Mouse (Mus musculus) frontal cortex, adult (tissue): ENCODE results near the gene Tex44.

Source experiments
- ATAC-seq: cut with Nextera tagmentation; 2 replicates; pipeline ENCODE4 v1.9.2; 2017; ENCODE audit warnings: mild to moderate bottlenecking, moderate library complexity, mixed read lengths; ENCODE audit not compliant: low TSS enrichment

The Tex44 gene

DNA sequence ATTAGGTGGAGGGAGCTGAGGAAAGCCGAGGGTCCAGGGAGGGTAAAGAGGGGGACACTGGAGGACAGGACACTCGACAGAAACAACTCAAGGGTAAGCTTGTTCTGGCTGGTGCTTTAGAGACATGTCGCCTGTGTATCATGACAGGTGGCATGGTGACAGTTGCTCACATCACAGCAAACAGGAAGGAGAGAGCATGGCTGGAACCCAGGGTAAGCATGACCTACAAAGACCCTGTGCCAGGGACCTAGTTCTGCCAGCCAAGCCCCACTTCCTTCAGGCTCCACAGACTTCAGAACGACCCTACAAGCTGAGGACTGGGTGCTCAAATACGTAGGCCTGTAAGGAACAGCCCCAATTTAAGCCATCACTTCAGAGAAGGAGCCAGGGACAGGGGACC is 2.2 kb upstream of the Tex44 start:
- no peak for ATAC-seq

DNA sequence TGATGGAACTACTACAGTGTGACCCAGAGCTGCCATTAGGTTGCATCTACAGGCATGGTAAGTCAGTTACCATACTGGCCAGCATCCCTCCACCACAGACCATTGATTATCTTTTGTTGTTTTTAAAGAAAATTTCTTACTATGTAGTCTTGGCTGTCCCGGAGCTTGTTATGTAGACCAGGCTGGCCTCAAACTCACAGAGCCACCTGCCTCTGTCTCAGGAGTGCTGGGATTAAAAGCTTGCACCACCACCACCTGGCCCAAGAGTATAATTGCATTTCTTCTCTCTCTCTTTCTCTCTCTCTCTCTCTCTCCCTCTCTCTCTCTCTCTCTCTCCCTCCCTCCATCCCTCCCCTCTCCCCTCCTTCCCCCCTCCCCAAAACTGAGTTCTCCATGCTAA is 1.8 kb upstream of the Tex44 start:
- no peak for ATAC-seq

DNA sequence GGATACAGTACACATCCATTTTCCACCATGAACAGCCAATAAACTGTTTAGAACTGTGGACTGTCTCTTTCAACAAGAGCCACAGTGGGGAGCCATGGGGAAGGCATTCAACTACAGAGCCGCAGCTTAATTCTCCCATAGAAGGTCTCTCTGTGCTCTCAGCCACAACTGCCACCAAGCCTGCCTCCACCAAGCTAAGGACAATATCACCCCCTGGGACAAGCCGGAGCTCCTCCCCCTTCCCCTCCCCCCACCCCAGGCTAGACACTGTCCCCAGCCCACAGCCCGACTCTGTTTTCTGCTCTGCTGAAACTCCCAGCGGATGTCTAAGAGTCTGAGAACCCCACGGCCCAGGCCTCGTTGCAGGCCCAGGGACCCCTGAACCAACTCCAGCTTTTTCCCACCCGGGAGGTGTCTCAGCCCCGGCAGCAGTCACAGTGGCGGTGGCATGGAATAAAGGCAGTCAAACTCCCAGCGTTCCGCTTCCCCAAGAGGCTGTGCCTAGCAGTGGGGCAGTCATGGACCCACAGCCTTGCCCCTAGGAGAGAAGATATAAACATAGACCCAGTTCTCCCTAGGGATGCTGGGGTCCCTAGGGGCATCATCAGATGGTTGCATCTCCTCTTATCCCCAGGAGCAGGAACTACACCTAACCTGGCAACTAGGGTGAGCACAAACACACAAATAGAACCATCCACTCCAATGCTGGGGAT is 1.1 kb upstream of the Tex44 start:
- no peak for ATAC-seq

DNA sequence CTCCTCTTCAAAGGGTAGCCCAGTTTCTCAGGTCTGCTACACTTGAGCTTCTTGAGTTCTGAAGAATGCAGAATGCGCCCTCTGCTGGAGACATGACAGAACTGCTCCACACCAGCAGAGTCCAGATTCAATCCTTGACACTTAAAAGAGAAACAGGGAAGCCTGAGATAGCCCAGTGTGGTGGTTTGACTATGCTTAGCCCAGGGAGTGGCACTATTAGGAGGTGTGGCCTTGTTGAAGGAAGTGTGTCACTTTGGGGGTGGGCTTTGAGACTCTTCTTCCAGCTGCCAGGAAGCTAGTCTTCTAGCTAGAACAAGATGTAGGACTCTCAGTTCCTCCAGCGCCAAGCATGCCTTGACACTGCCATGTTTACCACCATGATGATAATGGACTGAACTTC is 3.9 kb downstream of the Tex44 start:
- peak; percentile 53 for ATAC-seq

DNA sequence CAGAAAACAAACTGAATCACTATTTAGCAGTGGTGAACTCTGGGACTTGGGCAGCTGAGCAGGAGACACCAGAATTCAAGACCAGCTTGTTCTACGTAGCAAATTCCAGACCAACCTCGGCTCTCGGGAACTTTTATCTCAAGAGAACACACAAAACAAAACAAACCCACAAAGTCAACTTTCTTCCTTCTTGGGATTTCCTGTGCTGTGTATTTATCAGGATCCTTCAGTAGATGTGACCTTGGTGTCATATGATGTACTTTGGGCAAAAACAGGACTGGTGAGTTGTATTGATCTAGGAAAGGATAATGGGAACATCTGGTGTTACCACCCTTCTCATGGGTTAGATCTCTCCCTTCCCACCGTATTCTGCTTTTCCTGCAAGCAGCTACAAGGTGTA is 6.6 kb downstream of the Tex44 start:
- ATAC-seq: no peak

DNA sequence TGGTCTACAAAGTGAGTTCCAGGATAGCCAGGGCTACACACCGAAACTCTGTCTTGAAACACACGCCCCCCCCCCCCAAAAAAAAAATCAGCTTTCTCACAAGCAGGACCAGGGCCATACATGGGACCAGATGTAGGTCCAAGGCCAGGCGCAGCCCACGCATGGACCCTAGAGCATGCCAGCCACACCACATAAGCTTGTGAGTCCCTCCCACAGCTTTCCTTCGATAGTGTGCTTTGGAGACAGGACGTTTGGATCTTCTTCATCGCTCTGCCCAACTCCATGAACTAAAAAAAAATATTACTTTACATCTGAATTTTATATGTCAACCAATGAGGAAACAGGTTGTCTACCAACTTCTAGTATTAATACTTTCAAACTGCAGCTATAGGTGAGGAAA is 7.2 kb downstream of the Tex44 start:
- no peak for ATAC-seq

DNA sequence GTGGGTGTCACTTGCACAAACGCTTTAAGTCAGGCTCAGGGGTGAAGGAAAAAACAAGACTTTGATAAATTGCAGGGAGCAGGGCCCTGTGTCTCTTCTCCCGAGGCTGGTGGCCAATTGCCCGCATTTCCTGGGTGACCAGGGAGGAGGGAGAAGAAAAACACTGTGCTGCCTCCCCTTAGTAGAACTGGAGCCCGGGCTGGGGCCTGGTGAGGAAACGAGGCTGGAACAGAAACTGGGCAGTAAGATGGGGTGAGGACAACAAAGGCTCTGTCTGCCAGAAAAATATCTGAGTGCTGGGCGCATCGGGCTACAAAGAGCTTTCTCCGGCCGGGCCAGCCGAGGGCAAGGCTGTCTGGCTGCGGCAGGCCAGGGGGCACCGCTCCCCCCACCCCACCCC is 7.9 kb downstream of the Tex44 start:
- ATAC-seq: peak; percentile 38

DNA sequence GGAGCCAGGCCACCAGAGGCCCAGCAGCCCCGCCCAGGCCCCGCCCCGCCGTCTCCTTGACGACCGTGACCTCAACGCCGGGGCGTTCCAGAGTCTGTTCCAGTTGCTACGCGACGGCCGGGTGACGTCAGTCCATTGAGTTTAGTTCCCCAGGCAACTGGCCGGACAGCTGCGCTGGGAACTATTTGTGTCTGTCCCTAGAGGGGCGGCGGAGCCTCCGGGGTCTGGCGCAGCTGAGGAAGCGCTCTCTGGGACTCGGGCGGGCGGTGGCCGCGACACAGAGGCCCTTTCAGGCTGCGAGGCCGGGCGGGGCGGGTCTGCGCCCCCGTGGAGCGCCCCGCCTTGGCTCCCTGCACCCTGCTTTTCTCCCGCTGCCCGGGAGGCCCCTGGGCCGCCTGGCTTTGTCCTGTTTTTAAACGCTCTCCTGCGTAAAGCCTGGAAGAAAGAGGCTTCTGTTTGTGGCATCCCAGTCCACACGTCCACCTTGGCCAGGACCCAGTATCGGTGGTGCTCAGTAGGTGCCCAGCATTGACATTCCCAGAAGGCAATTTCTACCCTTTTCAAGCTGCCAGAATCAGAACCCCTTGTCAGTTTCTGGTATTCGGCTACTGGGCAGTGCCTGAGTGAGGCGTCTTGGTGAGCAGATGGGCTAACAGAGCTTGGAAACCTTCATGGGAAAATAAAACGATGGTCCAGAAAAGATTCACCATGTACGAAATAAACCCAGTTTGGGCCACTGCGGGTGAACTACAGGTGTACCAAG is 8.5 kb downstream of the Tex44 start:
- peak; percentile 82 for ATAC-seq

DNA sequence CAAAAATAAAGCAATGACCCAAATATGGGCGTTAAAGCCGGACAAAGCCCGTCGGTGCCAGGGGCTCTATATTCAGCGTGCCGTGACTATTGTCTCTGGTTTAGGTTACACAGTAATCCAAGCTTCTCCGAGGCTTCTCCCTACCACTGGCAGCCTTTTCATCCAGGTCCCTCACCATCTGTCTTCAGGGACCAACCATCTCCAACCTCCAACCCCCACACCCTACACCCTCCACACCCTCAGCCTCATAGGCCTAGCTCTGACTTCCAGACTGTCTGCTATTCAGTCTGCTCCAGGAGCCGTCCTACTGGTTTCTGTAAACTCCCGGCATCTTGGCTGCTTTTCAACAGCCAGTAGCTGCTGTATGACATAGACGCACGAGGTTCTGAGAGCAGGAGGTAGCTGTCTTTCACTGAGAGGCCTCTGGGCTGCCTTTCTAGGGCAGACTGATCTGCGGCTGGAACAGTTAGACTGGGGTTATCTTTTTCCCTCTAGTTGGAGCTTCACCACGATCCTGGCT is 9.2 kb downstream of the Tex44 start:
- ATAC-seq: peak; percentile 39

DNA sequence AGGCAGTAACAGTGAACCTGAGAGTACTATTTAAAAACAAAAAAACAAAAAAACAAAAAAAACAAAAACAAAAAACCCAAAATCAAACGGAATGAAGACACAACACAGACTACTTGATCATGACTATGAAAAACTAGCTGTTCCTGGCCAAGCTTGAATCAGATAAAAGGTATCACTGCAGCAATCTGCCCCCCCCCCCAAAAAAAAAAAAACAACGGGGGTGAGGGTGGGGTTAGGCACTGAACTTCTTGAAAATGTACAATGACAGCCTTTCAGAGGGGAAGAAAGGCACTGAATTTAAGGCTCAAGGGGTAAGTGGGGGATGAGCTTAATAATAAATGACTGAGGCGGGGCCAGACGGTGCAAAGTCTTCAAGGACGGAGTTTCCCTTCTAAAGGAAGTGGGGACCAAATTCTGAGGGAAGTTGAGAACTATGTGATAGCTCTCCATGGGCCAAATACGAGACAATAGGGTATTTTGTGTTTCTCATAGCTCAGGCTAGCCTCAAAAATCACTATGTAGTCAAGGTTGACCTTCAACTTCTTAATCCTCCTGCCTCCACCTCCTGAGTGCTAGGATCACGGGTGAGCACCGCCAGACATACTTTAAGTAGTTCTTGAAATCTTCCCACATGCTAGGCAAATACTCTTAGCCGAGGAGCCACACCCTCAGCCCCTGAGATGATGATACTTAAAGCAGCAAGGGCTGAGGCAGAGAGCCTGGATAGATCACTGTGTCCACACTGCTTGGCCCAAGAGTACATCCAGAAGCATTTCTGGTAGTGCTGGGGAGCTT is 11.3 kb downstream of the Tex44 start:
- no peak for ATAC-seq

DNA sequence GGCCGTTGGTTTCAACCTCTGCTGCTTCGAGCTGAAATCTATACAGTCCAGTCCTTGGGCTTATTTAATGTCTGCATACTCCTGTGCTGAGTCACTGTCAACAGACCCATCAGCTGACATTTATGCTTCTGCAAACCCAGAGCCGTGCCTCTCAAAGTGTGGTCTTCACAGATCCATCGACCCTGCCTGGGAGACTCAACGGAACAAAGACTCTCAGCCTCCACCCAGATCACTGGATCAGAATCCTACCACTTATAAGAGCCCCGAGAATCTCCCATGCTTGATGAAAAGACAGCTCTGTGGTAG is 11.8 kb downstream of the Tex44 start:
- no peak for ATAC-seq

DNA sequence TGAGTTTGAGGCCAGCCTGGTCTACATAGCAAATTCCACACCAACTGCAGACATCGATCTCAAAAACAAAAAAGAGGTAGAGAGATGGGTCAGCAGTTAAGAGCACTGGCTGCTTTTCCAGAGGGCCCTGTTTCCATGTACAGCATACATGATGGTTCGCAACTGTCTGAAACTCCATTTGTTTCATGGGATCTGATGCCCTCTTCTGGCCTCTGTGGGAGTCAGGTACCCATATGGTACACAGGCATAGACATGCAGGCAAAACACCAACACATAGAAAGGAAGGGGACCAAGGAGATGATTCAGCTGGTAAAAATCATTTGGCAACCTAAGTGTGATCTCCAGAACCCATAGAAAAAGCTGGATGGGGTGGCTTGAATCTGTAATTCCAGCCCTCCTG is 12.4 kb downstream of the Tex44 start:
- ATAC-seq: no peak

DNA sequence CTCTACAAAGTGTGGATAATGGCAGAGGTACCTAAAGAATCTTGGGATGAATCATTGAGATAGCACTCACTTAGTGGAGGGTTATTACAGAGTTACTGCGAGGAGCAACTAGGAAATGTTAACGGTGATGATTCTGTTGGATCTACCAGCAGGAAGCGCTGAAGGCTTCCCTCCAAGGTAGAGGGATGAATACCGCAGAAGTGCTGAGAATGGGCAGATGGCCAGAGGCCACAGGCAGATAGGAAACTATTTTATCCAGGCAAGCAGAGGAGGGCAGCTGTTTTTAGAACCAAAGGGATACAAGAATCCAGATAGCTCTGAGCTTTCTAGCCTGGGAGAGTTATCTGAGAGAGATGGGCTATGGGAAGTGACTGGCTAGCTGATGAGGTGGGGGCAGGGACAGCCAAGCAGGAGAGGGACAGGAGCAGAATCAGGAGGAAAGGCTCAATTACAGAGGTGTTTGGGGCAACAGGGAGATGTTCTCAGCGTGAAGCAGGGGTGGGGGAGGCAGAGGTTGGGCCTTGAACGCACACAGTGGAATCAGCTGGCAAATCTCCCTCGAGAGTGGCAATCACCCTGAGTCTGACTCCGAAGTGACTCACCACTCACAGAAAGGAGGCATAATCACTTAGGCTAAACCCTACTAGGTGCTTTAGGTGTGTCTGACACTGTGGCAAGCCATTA is 13.5 kb downstream of the Tex44 start:
- no peak for ATAC-seq

DNA sequence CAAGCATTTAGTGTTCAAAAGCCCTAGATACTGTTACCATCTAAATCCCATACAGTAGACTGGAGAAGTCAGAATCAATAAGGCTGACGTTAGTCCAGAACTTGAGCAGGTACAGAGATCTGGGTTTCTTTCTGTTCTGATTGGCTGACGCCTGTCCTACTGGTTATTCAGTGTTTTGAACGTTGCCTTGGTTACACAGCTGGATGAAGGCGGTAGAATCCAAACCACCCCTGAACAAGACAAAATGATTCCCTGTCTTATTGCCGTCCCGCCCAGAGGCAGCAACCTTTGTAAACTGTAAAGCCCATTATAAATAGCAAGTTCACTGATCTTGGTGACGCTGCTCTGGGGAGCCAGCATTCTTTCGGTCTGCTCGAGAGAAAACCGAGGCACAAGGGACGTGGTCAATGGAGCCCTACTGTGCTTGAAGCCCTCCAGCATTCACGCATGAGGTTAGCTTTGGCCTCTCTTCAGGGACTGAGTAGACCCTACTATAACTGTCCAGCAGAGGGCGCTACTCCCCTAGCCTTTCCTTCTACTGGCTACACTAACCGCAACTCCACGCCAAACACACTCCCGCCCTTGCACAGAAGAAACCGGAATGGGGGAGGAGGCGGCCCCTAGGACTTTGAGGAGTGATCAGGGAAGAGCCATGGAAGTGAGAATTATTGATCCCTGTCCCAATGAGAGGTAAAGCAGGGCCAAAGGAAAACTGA is 14.2 kb downstream of the Tex44 start:
- ATAC-seq: peak; percentile 43

DNA sequence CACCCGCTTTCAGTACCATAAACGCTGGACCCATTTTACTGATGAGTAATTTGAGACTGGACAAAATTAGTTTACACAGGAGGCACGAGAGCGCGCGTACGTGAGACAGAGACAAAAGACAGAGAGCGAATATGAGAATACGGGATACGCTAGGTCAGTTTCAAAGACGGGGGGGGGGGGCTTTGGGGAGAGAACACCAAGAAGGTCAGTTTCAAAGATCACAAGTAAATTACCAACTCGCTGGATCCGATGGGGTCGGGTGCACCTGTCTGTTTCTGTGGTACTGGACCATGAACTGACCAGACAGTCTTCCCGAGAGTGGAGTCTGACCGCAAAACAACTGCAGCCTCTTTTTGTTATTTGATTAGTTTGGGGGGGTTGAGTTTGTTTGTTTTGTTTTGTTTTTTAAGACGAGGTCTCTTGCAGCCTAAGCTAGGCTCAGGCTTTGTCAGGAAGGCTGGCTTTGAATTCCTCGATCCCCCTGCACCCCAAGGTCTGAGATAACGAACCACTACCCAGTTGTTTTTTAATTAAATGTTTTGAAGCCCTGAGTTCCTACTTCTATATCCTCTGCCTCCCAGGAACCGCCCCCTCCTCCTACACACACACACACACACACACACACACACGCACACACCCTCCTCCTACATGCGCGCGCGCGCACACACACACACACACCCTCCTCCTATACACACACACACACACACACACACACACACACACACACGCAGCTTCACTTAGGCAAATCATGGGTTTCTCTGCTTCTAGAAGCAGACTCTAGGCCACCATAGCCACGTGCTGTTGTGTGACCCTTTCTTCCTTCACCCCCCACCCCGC is 15.0 kb downstream of the Tex44 start:
- 0 out of 2 replicates have a peak, but pooled peaks have one; percentile 5 for ATAC-seq

DNA sequence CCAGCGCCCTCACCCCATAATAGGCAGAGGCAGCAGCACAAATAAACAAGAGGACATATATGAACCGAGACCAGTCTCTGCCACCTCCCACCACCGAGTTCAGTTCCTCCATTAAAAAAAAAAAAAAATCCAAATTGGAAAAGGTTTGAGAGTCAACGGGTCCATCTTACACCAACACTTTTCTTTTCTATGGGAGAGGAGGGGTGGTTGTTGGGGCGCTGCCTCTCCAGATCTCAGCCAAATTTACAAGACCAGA is 15.5 kb downstream of the Tex44 start:
- no peak for ATAC-seq

DNA sequence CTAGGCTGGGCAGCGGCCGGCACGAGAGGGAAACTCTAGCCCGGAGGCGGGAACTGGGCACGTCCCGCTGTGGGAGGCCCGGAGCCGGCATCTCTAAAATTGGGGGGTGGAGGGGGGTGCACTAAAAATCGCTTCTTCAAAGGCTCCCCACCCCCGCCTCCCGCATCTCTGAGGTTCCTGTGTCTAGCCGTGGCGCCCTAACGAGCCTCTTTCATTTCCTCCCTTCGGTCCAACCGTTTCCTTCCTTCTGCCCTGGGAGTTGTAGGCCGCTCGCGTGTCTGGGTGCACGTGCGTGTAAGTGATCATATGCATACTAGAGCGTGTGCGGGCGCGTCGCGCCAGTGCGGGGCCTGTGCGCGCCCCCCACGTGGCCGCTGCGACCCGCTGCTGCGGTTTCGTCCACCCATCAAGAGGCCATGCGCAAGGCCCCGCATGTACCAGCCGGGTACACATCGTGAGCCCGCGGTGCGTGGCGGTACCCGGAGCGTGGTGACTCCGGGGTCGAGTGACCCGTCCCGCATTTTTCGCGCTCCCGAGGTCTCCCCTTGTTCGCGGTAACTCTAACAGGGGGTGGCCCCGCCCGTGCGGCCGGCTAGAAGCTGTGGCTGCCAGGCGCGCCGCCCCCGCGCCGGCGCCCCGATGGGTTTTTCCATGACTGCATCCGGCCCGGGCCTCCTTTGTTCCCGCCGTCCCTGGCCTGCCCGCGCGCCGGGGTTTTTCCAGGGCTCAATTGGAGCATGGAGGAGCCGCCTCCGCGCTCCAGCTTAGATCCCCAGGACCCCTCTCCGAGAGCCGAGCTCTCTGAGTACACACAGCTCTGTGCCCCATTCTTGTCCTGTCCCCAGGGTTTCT is 16.1 kb downstream of the Tex44 start:
- peak; percentile 41 for ATAC-seq

DNA sequence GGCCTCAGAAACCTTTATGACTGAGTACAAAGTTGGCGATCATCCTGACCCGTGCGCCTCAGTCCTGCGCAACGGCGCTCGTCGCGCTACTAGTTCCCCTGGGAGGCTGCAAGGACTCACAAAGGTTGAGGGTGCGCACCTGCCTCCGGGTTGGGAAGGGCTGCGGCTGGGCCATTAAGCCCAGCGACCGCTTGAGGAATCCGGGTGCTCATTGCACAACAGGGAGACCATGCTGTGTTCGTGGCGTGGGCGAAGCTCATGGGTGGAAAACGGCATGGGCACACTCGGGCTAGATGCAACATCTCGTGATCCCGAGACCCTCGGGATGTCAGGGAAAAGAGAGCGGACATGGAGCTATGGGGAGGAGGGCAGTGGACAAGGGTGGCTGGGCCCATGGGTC is 16.7 kb downstream of the Tex44 start:
- peak; percentile 31 for ATAC-seq

DNA sequence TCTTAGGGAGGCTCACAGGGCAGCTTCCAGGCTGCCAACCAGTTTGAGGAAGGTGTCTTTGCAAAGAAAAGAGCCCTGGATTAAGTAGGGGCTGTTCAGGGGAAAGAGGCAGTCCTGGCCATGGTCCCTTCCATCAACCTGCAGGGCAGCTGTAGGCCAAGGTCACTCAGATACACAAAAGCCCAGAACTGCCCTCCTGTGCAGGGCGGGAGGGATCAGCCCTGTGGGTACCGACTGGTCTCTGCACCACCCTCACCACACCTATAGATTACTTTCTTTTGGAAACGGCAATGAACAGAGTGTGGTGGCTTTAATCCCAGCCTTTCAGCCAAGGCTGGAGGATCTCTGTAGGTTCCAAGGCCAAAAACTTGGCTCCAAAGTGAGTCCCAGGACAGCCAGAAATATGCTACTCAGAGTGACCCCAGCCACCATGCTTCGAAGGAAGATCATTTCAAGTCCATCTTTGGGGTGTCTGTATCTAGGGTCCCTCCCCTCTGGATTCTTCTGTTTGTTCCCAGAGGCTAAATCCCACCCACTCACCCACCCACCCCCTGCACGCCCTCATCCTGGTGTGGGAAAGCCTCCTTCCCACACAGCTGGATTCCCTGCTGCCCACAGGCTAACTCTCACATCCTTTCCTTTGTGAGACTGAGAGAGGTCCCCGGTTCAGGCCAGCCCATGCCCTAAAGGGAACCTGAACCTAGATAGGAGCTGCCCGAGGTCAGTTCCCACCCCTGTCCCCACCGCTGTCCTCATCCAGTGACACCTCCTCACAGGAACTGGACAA is 17.4 kb downstream of the Tex44 start:
- ATAC-seq: no peak
